Mouse (Mus musculus): ENCODE data around the gene Krtap5-1. TPM values are rescaled to one million over a fixed set of nuclear protein-coding genes. Genes with fewer than 3 reads are reported as not detected.
"Not testable (repeated sequence)": the region's sequence is repeated elsewhere in the genome, so short reads cannot be mapped to it uniquely, and the experiment has no call there.

Gene Krtap5-1
- polyA plus RNA-seq (2015; fragmentation: Nextera tagmentation; extraction: Ambion mirVana), result not detected in 2 replicates

- not testable (repeated sequence) for H3K9ac ChIP-seq, H3K27me3 ChIP-seq, H3K36me3 ChIP-seq
Observed at GRCm38 (mm10) chr7:142297018-142297417, at the start of gene Krtap5-1. Gene Krtap5-1 (minus strand): TSS chr7:142297118.

GRCm38 (mm10) chr7:142342247-142342640, 45.3 kb upstream of the Krtap5-1 start:
- no peak overlapping the region for H3K9ac ChIP-seq
- no peaks in the 10 kb centered on the region for H3K36me3 ChIP-seq
- H3K4me1 ChIP-seq, result peaks cover 13% of the 10 kb centered on the region
- no peak overlapping the region for H3K4me3 ChIP-seq
- H3K27ac ChIP-seq, result no peak overlapping the region
- 73% methylated on average over 3 of the region's 3 CpGs for WGBS
- H3K4me2 ChIP-seq (replicated peaks), result no peak overlapping the region
- ATAC-seq (ENCODE audit: low FRiP score, low read depth), result no peak
- H3K27me3 ChIP-seq, result no peaks in the 10 kb centered on the region
- H3K9me3 ChIP-seq, result no peaks in the 10 kb centered on the region

More at GRCm38 (mm10) chr7:142297018-142297417, at the start of gene Krtap5-1:
- not testable (repeated sequence) for H3K4me2 ChIP-seq (replicated peaks); H3K4me1 ChIP-seq; H3K9me3 ChIP-seq; H3K27ac ChIP-seq; H3K4me3 ChIP-seq; ATAC-seq (ENCODE audit: low FRiP score, low read depth)

- Histone ChIP-seq H3K27ac (0 out of 2 replicates have a peak overlapping the region, but pooled peaks have one; percentile 15), H3K9ac (0 out of 2 replicates have a peak overlapping the region, but pooled peaks have one; percentile 13), H3K4me3 (no peak overlapping the region), H3K27me3 (no peaks in the 10 kb centered on the region), H3K36me3 (no peaks in the 10 kb centered on the region), H3K4me1 (peaks cover 13% of the 10 kb centered on the region), H3K4me2 (replicated peaks) (no peak overlapping the region), H3K9me3 (no peaks in the 10 kb centered on the region)
- WGBS, result 57% methylated on average over 10 of the region's 10 CpGs
- ATAC-seq (ENCODE audit: low FRiP score, low read depth), result no peak
Observed at GRCm38 (mm10) chr7:142341564-142342246, 44.8 kb upstream of the Krtap5-1 start.

GRCm38 (mm10) chr7:142340269-142340970, 43.5 kb upstream of the Krtap5-1 start:
- no peak overlapping the region for H3K4me2 ChIP-seq (replicated peaks)
- H3K27me3 ChIP-seq, result no peaks in the 10 kb centered on the region
- H3K4me1 ChIP-seq, result peaks cover 13% of the 10 kb centered on the region
- H3K4me3 ChIP-seq, result no peak overlapping the region
- H3K9me3 ChIP-seq, result no peaks in the 10 kb centered on the region
- ATAC-seq (ENCODE audit: low FRiP score, low read depth), result no peak
- H3K27ac ChIP-seq, result 0 out of 2 replicates have a peak overlapping the region, but pooled peaks have one; percentile 15
- WGBS, result 45% methylated on average over 10 of the region's 10 CpGs
- H3K36me3 ChIP-seq, result no peaks in the 10 kb centered on the region
- H3K9ac ChIP-seq, result no peak overlapping the region

- H3K4me2 ChIP-seq (replicated peaks), result no peak overlapping the region
- no peak overlapping the region for H3K27ac ChIP-seq
- H3K27me3 ChIP-seq, result no peaks in the 10 kb centered on the region
- peaks cover 18% of the 10 kb centered on the region for H3K4me1 ChIP-seq
- H3K9me3 ChIP-seq, result no peaks in the 10 kb centered on the region
- H3K9ac ChIP-seq, result no peak overlapping the region
- no peaks in the 10 kb centered on the region for H3K36me3 ChIP-seq
- ATAC-seq (ENCODE audit: low FRiP score, low read depth), result no peak
- WGBS, result 86% methylated on average over 8 of the region's 8 CpGs
- H3K4me3 ChIP-seq, result no peak overlapping the region
Observed at GRCm38 (mm10) chr7:142335151-142335550, 38.2 kb upstream of the Krtap5-1 start.

GRCm38 (mm10) chr7:142334246-142334645, 37.3 kb upstream of the Krtap5-1 start:
- no peak overlapping the region for H3K27ac ChIP-seq
- H3K9me3 ChIP-seq, result no peaks in the 10 kb centered on the region
- no peaks in the 10 kb centered on the region for H3K36me3 ChIP-seq
- H3K4me3 ChIP-seq, result no peak overlapping the region
- 2% methylated on average over 3 of the region's 3 CpGs for WGBS
- no peak overlapping the region for H3K9ac ChIP-seq
- peaks cover 21% of the 10 kb centered on the region for H3K4me1 ChIP-seq
- peak; percentile 83 for ATAC-seq (ENCODE audit: low FRiP score, low read depth)
- no peaks in the 10 kb centered on the region for H3K27me3 ChIP-seq
- no peak overlapping the region for H3K4me2 ChIP-seq (replicated peaks)

- H3K36me3 ChIP-seq; ATAC-seq (ENCODE audit: low FRiP score, low read depth); H3K4me3 ChIP-seq; H3K9ac ChIP-seq; H3K27me3 ChIP-seq; H3K4me2 ChIP-seq (replicated peaks); H3K9me3 ChIP-seq: not testable (repeated sequence)
- Histone ChIP-seq H3K27ac (peak overlapping the region; percentile 69; the same call in 1 of the 2 replicates), H3K4me1 (peaks cover 21% of the 10 kb centered on the region)
- 31% methylated on average over 5 of the region's 9 CpGs for WGBS
Observed at GRCm38 (mm10) chr7:142332741-142333140, 35.8 kb upstream of the Krtap5-1 start.

- Histone ChIP-seq H3K4me1 (peaks cover 21% of the 10 kb centered on the region), H3K4me2 (replicated peaks) (no peak overlapping the region), H3K27ac (no peak overlapping the region), H3K9me3 (no peaks in the 10 kb centered on the region), H3K27me3 (no peaks in the 10 kb centered on the region), H3K36me3 (no peaks in the 10 kb centered on the region), H3K4me3 (no peak overlapping the region), H3K9ac (no peak overlapping the region)
- no peak for ATAC-seq (ENCODE audit: low FRiP score, low read depth)
- WGBS, result 68% methylated on average over 4 of the region's 4 CpGs
Observed at GRCm38 (mm10) chr7:142331281-142331680, 34.4 kb upstream of the Krtap5-1 start.

GRCm38 (mm10) chr7:142330271-142330724, 33.4 kb upstream of the Krtap5-1 start:
- no peak for ATAC-seq (ENCODE audit: low FRiP score, low read depth)
- Histone ChIP-seq H3K27me3 (no peaks in the 10 kb centered on the region), H3K4me1 (peaks cover 21% of the 10 kb centered on the region)

GRCm38 (mm10) chr7:142328507-142328906, 31.6 kb upstream of the Krtap5-1 start:
- no peak overlapping the region for H3K4me2 ChIP-seq (replicated peaks)
- H3K36me3 ChIP-seq, result no peaks in the 10 kb centered on the region
- H3K27me3 ChIP-seq, result no peaks in the 10 kb centered on the region
- H3K4me3 ChIP-seq, result no peak overlapping the region
- H3K27ac ChIP-seq, result no peak overlapping the region
- 56% methylated on average over 3 of the region's 3 CpGs for WGBS
- no peaks in the 10 kb centered on the region for H3K9me3 ChIP-seq
- peaks cover 11% of the 10 kb centered on the region for H3K4me1 ChIP-seq
- no peak for ATAC-seq (ENCODE audit: low FRiP score, low read depth)
- no peak overlapping the region for H3K9ac ChIP-seq

More at GRCm38 (mm10) chr7:142330271-142330724, 33.4 kb upstream of the Krtap5-1 start:
- Histone ChIP-seq H3K4me3 (no peak overlapping the region), H3K4me2 (replicated peaks) (no peak overlapping the region), H3K36me3 (no peaks in the 10 kb centered on the region), H3K9me3 (no peaks in the 10 kb centered on the region), H3K9ac (no peak overlapping the region), H3K27ac (no peak overlapping the region)
- 41% methylated on average over 9 of the region's 9 CpGs for WGBS

GRCm38 (mm10) chr7:142326714-142327445, 30.0 kb upstream of the Krtap5-1 start:
- no peak for ATAC-seq (ENCODE audit: low FRiP score, low read depth)
- no peak overlapping the region for H3K27ac ChIP-seq
- H3K27me3 ChIP-seq, result no peaks in the 10 kb centered on the region
- no peak overlapping the region for H3K9ac ChIP-seq
- WGBS, result 37% methylated on average over 9 of the region's 9 CpGs
- no peak overlapping the region for H3K4me2 ChIP-seq (replicated peaks)
- H3K4me3 ChIP-seq, result no peak overlapping the region
- no peaks in the 10 kb centered on the region for H3K36me3 ChIP-seq
- H3K9me3 ChIP-seq, result no peaks in the 10 kb centered on the region
- H3K4me1 ChIP-seq, result peaks cover 10% of the 10 kb centered on the region

All from limb, embryonic 13.5 days (tissue).